Mouse (Mus musculus) adrenal gland (tissue): ENCODE measurements around the gene Psmc3ip.

Experiments used
- intact Hi-C: fragments of 180-260 bp; cut with DNase I; formaldehyde crosslinking; loops from one replicate; pipeline ENCODE4 v1.15.1; 2025
- microRNA-seq, 2 experiments: library from miRNA; unstranded; fragments of <30 nt; microRNA quantifications; one replicate each; pipeline ENCODE4; 2019

Psmc3ip gene

GRCm38 (mm10) chr11:101057860-101058259 lies 37.4 kb downstream of the Psmc3ip start:
- intact Hi-C loops: loop anchor here (2.0 kb wide), 1 partner anchor 75 kb away; no protein-coding TSS in a partner anchor

GRCm38 (mm10) chr11:101056885-101057284 lies 38.4 kb downstream of the Psmc3ip start:
- intact Hi-C loops: no loop called here

- intact Hi-C loops: no loop called here
Observed at GRCm38 (mm10) chr11:101055418-101055817, 39.8 kb downstream of the Psmc3ip start.

- intact Hi-C loops: no loop called here
Observed at GRCm38 (mm10) chr11:101053974-101054373, 41.3 kb downstream of the Psmc3ip start.

- intact Hi-C loops: no loop called here
Observed at GRCm38 (mm10) chr11:101052751-101053473, 42.3 kb downstream of the Psmc3ip start.

GRCm38 (mm10) chr11:101051617-101052016 lies 43.6 kb downstream of the Psmc3ip start:
- intact Hi-C loops: no loop called here

GRCm38 (mm10) chr11:101051051-101051493 lies 44.2 kb downstream of the Psmc3ip start:
- intact Hi-C loops: no loop called here

- intact Hi-C loops: no loop called here
Observed at GRCm38 (mm10) chr11:101050359-101050758, 44.9 kb downstream of the Psmc3ip start.

- intact Hi-C loops: no loop called here
Observed at GRCm38 (mm10) chr11:101047502-101047901, 47.7 kb downstream of the Psmc3ip start.

- intact Hi-C loops: no loop called here
Observed at GRCm38 (mm10) chr11:101046440-101046839, 48.8 kb downstream of the Psmc3ip start.

- intact Hi-C loops: no loop called here
Observed at GRCm38 (mm10) chr11:101045826-101046225, 49.4 kb downstream of the Psmc3ip start.

Small RNA genes within 50 kb of the gene (microRNA-seq; reads per million reads assigned to microRNA genes)
- gene Gm27626: 0 reads per million in 2 experiments
